Mouse (Mus musculus) ES-E14 (cell line): ENCODE measurements around the gene A730015C16Rik.

Experiments
- CHD2 ChIP-seq: IDR thresholded peaks from 2 replicates; pipeline ENCODE4 v1.6.1; 2014; ENCODE audit warnings: mild to moderate bottlenecking, low read depth, low read length, inconsistent platforms
- HCFC1 ChIP-seq: IDR thresholded peaks from 2 replicates; pipeline ENCODE4 v1.6.1; 2012; ENCODE audit warnings: low read length, inconsistent platforms, borderline replicate concordance; ENCODE audit not compliant: insufficient read depth
- MAFK ChIP-seq: IDR thresholded peaks from 2 replicates; pipeline ENCODE4 v1.6.1; 2014; ENCODE audit warnings: mild to moderate bottlenecking, low read depth, low read length, inconsistent platforms; ENCODE audit not compliant: insufficient read depth

GRCm38 (mm10) chr4:108798083-108798830 lies 50.2 kb downstream of the A730015C16Rik start:
- TF ChIP-seq CHD2: no peak
- no peak for TF ChIP-seq MAFK
- no peak for TF ChIP-seq HCFC1
